Mouse (Mus musculus): ENCODE measurements around the gene Defb48.

The Defb48 gene

GRCm38 (mm10) chr14:62928101-62928541, 56.2 kb downstream of the Defb48 start:
- no peak for DNase-seq (ENCODE audit: low spot score)

Measured in testis, postnatal 14 days (tissue).